Mouse (Mus musculus): ENCODE results near the gene Rae1.
A peak's percentile ranks its signal among the peaks of the same experiment; 100 is the strongest.

Gene Rae1

GRCm38 (mm10) chr2:172999630-173000284 lies at the start of gene Rae1:
Rae1 (plus strand) TSS chr2:173000117.
- peak; percentile 99 for DNase-seq

GRCm38 (mm10) chr2:172950119-172950676 lies 49.7 kb upstream of the Rae1 start:
- DNase-seq = no peak

- no peak for DNase-seq
Measured at GRCm38 (mm10) chr2:172950722-172951121, 49.2 kb upstream of the Rae1 start.

- DNase-seq = no peak
Measured at GRCm38 (mm10) chr2:172951976-172952375, 47.9 kb upstream of the Rae1 start.

- DNase-seq = no peak
Measured at GRCm38 (mm10) chr2:172958579-172958978, 41.3 kb upstream of the Rae1 start.

- DNase-seq = no peak
Measured at GRCm38 (mm10) chr2:172959006-172959768, 40.7 kb upstream of the Rae1 start.

GRCm38 (mm10) chr2:172960350-172960749 lies 39.6 kb upstream of the Rae1 start:
- no peak for DNase-seq

- no peak for DNase-seq
Measured at GRCm38 (mm10) chr2:172961211-172961610, 38.7 kb upstream of the Rae1 start.

GRCm38 (mm10) chr2:172965249-172965648 lies 34.7 kb upstream of the Rae1 start:
- no peak for DNase-seq

- no peak for DNase-seq
Measured at GRCm38 (mm10) chr2:172966480-172966879, 33.4 kb upstream of the Rae1 start.

GRCm38 (mm10) chr2:172971865-172972264 lies 28.1 kb upstream of the Rae1 start:
- DNase-seq = no peak

GRCm38 (mm10) chr2:172973806-172974565 lies 25.9 kb upstream of the Rae1 start:
- no peak for DNase-seq

GRCm38 (mm10) chr2:172974701-172975100 lies 25.2 kb upstream of the Rae1 start:
- no peak for DNase-seq

- DNase-seq = no peak
Measured at GRCm38 (mm10) chr2:172975159-172975558, 24.8 kb upstream of the Rae1 start.

- DNase-seq = no peak
Measured at GRCm38 (mm10) chr2:172976661-172977238, 23.2 kb upstream of the Rae1 start.

- DNase-seq = no peak
Measured at GRCm38 (mm10) chr2:172977409-172978130, 22.3 kb upstream of the Rae1 start, which contains the start of gene Spo11. Spo11 (plus strand) TSS chr2:172977700.

GRCm38 (mm10) chr2:172978131-172978633 lies 21.7 kb upstream of the Rae1 start:
- DNase-seq = no peak

GRCm38 (mm10) chr2:172979666-172980345 lies 20.1 kb upstream of the Rae1 start:
- DNase-seq = no peak

GRCm38 (mm10) chr2:172982776-172983561 lies 16.9 kb upstream of the Rae1 start:
- no peak for DNase-seq

- DNase-seq = no peak
Measured at GRCm38 (mm10) chr2:172990161-172990560, 9.8 kb upstream of the Rae1 start.
